Mouse (Mus musculus) hindbrain, embryonic 15.5 days (tissue): ENCODE measurements around the gene Amfr. TPM values are rescaled to one million over a fixed set of nuclear protein-coding genes. Genes with fewer than 3 reads are reported as not detected.
A peak's percentile ranks its signal among the peaks of the same experiment; 100 is the strongest.

Experiments used
- ATAC-seq: fragments of 200-750 bp; cut with Nextera tagmentation; 2 replicates; pipeline ENCODE4 v1.8.0; 2017; ENCODE audit warnings: low read depth, moderate number of reproducible peaks, moderate TSS enrichment; ENCODE audit not compliant: low FRiP score
- H3K27ac ChIP-seq: fragments of 300-500 bp; sonication (generic); replicated peaks from 2 replicates; pipeline ENCODE4 v1.5.1; 2015; ENCODE audit warnings: mild to moderate bottlenecking, inconsistent platforms
- H3K27me3 ChIP-seq: fragments of 300-500 bp; sonication (generic); 2 replicates; pipeline ENCODE4 v1.6.1; 2015; ENCODE audit warnings: control low read depth, inconsistent platforms
- H3K36me3 ChIP-seq: fragments of 300-500 bp; sonication (generic); 2 replicates; pipeline ENCODE4 v1.6.1; 2015; ENCODE audit warnings: control low read depth, inconsistent platforms
- H3K4me1 ChIP-seq: fragments of 300-500 bp; sonication (generic); replicated peaks from 2 replicates; pipeline ENCODE4 v1.6.1; 2015; ENCODE audit warnings: control low read depth, inconsistent platforms
- H3K4me2 ChIP-seq: fragments of 300-500 bp; sonication (generic); 2 replicates; pipeline ENCODE4 v1.6.1; 2015; ENCODE audit warnings: moderate library complexity, mild to moderate bottlenecking, inconsistent platforms
- H3K4me3 ChIP-seq: fragments of 300-500 bp; sonication (generic); 2 replicates; pipeline ENCODE4 v1.5.1; 2015; ENCODE audit warnings: mild to moderate bottlenecking, inconsistent platforms
- H3K9ac ChIP-seq: fragments of 300-500 bp; sonication (generic); 2 replicates; pipeline ENCODE4 v1.6.1; 2015; ENCODE audit warnings: inconsistent platforms
- H3K9me3 ChIP-seq: fragments of 300-500 bp; sonication (generic); 2 replicates; pipeline ENCODE4 v1.6.1; 2016; ENCODE audit warnings: control low read depth, inconsistent platforms
- WGBS: fragments of 180-500 bp; shearing (Covaris S2); methylation state at CpG from one replicate; pipeline ENCODE4 v1.1.7; 2015; 5-methylcytosine and 5-hydroxymethylcytosine counted together
- microRNA-seq: library from miRNA; unstranded; fragments of <30 nt; microRNA quantifications from one replicate; pipeline ENCODE4, GENCODE M21; 2016
- polyA plus RNA-seq: library from polyadenylated mRNA; unstranded; fragments of >200 nt; fragmentation: Nextera tagmentation; extraction: Ambion mirVana; gene quantifications from 2 replicates; pipeline ENCODE4 v1.2.1, GENCODE M21; 2015

Amfr gene
- polyA plus RNA-seq, 1 experiment from 2014 or later: 84.9 TPM

DNA sequence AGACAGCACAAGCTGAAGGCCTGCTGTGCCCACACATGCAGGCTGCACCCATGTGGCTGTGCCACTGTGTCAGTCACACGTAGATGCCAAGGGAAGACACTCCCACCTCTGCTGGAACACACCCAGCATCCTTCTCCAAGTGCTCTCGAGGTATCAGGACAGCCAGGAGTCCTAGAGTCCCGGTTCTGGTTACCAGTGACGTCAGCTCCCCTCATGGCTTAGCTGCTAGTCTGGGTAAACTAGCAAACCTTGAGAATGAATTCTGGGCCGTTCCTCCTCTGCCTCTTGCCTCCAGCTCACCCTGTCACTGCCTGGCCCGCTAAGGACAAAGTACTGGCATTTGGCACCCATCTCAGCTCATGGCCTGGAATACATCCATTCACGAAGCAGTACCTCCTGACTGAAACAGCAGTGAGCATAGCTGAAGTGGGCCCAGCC lies 88.7 kb downstream of the Amfr start:
- ATAC-seq: no peak
- no peak overlapping the region for H3K4me3 ChIP-seq
- no peaks in the 10 kb centered on the region for H3K9me3 ChIP-seq
- H3K9ac ChIP-seq: no peak overlapping the region
- H3K27ac ChIP-seq: peak overlapping the region; percentile 9; the same call in 1 of the 2 replicates
- H3K27me3 ChIP-seq: no peaks in the 10 kb centered on the region
- WGBS: 63% methylated on average over 7 of the region's 7 CpGs
- peaks cover 63% of the 10 kb centered on the region for H3K4me1 ChIP-seq
- H3K4me2 ChIP-seq: no peak overlapping the region
- H3K36me3 ChIP-seq: no peaks in the 10 kb centered on the region

Small RNA genes lying within 50 kb of the gene (microRNA-seq; reads per million reads assigned to microRNA genes)
- gene Gm24159: not detected

Other genes starting within 250 kb of the Amfr start
- 225 and 267 TPM in 2 replicates for gene Gnao1, start 202.9 kb downstream of the Amfr start, polyA plus RNA-seq
- 78.5 and 90.5 TPM in 2 replicates for gene Nudt21, start 24.2 kb upstream of the Amfr start, polyA plus RNA-seq
- gene Ogfod1, start 24.4 kb upstream of the Amfr start, polyA plus RNA-seq: 15.0 and 15.8 TPM in 2 replicates
- gene Bbs2, start 86.1 kb upstream of the Amfr start, polyA plus RNA-seq: 20.1 and 20.8 TPM in 2 replicates
- not detected in 2 replicates for gene Mt4, start 124.4 kb upstream of the Amfr start, polyA plus RNA-seq
- 211 and 230 TPM in 2 replicates for gene Mt3, start 139.8 kb upstream of the Amfr start, polyA plus RNA-seq
- gene Mt2, start 159.8 kb upstream of the Amfr start, polyA plus RNA-seq: 21.4 and 24.6 TPM in 2 replicates
- gene Mt1, start 166.2 kb upstream of the Amfr start, polyA plus RNA-seq: 89.2 and 96.5 TPM in 2 replicates
- gene Nup93, start 201.7 kb upstream of the Amfr start, polyA plus RNA-seq: 58.1 and 58.9 TPM in 2 replicates